Mouse (Mus musculus) gastrocnemius, postnatal 10 days (tissue): ENCODE measurements around the gene Igf1r. TPM values are rescaled to one million over a fixed set of nuclear protein-coding genes. Genes with fewer than 3 reads are reported as not detected.
"Not testable (repeated sequence)": the region's sequence is repeated elsewhere in the genome, so short reads cannot be mapped to it uniquely, and the experiment has no call there.

ENCODE experiments used
- DNase-seq: peaks from one replicate; pipeline ENCODE4 v3.0.0; 2021; ENCODE audit warnings: mixed read lengths
- total RNA-seq, 2 experiments: library from RNA; stranded (reverse); gene quantifications; 2 replicates each; pipeline ENCODE4 v1.2.3; 2021

The Igf1r gene
- total RNA-seq, 2 experiments from 2014 or later, result 16.6 to 24.7 TPM

DNA sequence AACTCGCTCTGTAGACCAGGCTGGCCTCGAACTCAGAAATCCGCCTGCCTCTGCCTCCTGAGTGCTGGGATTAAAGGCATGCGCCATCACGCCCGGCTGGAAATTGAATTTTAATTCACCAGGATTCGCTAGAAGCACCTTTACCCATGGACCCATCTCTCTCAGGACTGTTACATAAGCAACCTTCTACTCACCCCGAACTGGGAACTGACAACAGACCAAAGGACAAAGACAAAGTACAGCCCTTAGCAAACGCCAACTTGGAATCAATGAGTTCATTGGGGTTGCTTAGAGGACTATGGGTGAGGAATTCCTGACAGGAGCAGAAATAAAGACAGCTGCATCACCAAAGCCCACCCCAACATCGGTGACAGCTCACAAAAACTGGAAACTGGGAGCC lies 320.0 kb downstream of the Igf1r start:
- DNase-seq, result no peak

DNA sequence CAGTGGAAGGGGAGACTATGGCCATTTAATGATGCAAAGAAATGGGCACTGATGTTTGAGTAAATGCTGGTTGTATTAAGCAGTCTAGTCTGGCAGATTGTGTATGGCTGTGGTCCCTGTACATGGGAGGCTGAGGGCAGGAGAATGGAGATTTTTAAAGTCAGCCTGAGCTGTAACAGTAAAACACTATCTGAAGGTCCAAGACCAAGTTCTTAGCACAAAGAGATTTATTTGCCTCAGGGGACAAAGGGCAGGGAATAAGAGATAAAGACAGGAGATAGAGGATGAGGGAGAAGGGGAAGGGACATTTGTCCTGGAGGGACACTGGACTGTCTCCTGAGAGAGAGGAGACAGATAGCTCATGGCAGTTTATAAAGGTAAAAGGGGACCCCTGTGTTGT lies 320.9 kb downstream of the Igf1r start, which contains the start of gene Fam169b:
Fam169b (plus strand) TSS at position 325 of the 400 bp plus-strand sequence.
- no peak for DNase-seq

DNA sequence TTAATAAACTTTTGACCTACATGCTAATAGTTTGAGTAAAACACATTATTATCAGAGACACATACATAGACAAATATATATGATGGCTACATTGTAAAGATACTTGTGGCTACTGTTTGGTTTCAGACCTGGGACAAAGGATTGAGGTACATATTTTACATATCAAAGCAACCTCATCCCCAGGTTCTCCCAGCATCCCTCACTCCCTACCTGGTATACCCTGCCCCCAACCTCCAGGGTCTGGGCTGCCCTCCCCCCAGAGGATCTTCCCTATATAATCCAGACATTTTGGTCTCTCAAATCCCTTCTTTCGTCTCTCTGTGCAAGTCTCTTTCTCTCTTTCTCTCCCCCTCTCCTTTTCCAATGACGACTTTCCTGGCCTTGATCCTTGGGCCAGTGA lies 321.6 kb downstream of the Igf1r start:
- DNase-seq, result no peak

DNA sequence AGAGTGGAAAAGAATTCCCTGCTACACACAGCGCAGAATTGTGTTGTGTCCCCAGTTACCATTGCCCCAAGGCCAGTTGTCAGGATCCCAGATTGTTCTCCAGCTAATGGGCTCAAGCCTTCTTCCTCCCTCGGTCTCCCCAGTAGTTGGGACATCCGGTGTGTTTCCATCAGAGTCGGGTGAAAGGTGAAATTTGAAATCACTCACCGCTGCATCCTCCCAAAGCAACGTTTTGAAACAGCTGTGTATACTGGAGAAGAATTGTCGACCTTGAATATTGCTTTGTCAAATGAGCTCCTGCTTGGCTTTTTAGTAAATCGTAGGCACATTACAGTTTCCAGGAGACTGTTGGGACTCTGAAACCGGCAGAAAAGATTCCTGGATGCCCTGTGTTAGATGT lies 322.3 kb downstream of the Igf1r start:
- DNase-seq, result no peak

DNA sequence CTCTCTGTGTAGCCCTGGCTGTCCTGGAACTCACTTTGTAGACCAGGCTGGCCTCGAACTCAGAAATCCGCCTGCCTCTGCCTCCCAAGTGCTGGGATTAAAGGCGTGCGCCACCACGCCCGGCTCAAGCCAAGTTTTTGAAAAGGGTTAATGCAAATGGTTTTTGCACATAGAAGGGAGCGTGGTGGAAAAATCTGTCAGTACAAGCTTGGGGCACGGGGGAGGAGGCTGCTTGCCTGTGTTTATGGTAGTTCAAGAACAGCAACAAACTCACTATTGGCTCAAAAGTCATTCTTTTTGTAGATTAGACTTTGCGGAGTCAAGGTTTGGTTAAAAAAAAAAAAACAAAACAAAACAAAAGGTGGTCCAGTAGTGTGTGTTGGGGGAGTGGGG lies 322.8 kb downstream of the Igf1r start:
- DNase-seq, result not testable (repeated sequence)

DNA sequence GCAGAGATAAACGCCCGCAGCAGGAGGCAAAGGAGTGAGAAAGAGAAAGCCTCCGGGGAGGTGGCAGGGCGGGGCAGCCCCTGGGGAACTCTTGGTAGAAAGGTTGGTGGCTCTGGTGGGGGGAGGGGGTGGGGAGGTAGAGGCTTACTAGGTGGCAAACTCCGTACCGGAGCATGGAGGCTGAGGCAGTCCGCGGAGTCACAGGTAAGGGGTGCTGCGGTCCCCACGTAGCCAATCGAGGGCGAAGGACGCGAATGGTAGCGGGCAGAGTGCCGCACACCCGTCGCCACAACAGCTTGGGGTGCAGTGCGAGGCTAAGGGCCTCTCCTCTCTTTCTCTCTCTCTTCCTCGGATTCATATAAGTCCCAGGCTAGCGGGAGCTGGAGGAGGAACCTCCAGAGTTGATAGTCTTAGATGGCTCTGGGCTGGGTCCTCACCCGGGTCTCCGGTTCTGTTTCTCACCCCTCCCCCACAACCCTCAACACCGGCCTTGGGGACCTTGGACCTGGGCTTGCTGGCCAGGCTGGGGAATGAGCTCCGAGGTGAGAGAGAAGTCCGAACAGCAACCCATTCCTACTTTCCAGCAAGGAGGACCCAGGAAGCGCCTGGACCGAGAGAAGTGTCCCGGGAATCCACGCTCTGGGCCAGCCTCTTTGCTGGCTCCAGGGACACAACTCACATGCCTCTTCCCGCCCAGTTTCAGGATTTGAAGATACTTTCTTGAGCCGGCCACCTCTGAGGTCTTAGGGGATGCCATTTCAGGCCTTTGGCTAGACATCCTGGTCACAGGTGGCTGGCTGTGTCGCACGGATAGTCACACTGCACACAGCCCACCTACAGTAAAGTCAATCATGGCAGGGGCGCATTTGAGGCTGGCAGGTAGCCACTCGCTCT lies 323.5 kb downstream of the Igf1r start:
- DNase-seq, result no peak

DNA sequence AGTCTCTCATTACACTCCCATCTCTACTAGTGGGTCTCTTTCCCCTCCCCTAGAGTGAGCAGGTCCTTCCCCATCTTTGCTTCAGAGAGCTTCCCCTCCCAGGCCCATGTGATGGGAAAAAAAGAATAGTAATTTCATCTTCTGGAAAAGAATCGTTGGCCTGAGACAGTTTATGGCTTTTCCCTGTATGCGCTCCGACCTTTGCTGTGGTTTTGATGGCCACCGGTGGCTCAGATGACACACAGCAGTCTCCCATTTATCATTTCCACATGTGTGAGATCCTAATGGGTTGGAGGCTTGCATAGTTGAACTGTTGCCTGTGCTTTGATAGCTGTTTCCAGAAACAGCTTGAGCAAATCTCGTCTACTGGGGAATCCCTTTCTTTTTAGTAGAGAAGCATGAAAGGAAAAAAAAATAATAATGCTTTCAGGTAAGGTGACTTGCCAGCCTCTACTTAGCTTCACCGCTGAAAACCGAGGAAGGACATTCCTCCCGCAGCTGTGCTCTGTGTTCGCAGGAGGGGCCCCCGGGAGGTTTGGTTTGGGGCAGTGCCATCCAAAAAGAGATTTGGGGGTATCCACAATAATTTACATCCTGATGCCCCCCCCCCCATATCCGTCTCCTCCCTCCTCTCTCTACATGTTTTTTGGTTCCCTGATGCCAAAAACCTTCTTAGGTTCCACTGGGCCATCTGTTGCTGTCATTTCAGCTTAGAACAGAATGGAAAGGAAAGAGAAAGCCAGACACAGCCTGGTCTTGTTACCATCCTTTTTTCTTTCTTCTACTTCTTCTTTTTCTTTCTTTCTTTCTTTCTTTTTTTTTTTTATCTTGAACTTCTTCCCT lies 324.6 kb downstream of the Igf1r start:
- DNase-seq, result no peak

DNA sequence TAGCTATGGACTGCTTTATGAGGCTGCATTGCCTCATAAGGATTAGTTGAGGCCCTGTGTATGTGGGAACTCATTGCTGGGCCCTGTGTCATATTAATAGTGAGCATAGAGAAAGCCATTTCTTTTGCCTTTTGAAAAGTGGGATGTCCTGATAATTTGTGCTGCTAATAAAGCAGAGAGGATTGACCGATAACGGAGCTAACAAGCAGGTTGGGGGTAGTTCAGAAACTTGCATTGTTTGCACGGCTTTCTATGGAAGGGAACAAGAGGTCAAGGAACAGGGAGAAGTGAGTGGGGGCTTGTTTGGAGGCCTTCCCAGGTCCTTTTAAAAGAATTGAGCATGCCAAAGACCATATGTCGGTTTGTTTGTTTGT lies 325.3 kb downstream of the Igf1r start:
- DNase-seq, result no peak

DNA sequence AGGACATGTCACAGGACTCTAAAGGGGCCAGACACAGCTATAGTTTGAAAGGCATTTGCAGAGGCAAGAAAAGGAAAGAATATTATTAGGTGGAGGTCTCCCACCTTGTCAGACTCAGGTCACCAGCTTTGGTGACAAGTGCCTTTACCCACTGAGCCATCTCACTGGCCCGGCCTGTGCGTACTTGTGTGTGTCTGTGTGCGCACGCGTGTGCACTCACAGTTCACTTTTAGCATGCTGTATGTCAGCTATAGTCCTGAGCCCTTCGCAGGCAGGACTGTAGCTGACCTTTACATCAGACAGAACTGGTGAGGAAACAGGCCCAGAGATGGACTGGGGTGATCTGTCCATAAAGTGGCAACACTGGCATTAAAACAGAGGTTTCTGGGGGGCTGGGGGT lies 325.8 kb downstream of the Igf1r start:
- DNase-seq, result no peak

DNA sequence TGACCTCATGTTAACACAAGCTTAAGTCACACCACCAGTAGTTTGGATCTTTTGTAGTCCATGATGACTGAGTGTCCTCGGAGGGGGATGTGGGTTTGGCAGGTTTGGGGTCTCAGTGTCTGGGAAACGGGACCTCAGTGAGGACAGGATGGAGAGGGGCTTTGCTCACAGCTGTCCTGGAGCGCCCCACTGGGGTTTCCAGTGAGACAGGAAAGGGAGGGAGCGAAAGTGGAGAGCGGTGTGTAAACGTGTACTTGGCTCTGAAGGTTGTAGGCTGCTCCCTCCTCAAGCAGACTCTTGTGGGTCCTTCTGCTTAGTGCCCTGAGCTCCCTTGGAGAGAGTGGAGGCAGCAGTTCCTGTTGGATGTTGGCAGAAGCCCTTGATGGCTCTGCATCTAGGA lies 326.3 kb downstream of the Igf1r start:
- no peak for DNase-seq

DNA sequence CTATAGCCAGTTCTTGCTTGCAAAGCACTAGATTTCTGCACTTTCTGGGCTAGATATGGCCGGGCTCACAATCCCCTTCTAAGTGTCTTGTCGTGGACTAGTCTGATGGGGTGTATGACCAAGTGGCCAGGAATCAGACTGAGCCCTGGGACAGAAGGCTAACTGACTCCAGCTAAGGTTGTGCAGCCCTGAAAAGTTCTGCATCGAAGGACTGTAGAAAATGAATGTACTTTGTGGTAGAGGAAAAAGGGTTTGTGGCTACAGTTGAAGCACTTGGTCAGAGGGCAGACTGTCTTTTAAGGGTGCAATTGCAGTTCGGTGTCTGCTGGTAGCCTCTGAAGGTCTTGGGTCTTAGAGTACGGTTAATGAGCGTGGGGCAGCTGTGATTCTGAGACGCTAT lies 326.9 kb downstream of the Igf1r start:
- DNase-seq, result no peak

DNA sequence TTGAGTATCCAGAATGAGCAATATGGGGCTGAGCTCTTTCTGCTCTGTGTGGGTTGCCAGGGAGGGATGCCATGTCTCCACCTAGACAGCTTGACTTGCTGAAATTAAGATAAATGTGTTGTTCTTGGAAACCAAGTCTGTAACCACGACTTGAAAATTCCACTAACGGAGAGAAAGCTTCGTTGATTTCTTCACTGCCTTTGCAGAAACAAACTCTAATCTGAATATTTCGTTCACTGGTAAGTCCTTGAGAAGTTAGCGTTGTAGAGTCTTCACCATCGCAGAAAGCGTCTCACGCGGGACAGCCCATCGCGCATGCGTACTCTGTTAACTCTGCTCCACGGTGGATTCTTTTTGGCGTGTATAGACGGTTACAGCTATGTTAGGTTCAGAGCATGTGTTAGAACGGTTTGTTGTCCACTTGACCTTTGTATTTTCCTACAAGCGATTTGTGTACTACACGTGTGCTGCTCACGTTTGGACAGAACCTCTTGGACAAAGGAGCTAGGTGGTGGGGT lies 327.8 kb downstream of the Igf1r start:
- no peak for DNase-seq

DNA sequence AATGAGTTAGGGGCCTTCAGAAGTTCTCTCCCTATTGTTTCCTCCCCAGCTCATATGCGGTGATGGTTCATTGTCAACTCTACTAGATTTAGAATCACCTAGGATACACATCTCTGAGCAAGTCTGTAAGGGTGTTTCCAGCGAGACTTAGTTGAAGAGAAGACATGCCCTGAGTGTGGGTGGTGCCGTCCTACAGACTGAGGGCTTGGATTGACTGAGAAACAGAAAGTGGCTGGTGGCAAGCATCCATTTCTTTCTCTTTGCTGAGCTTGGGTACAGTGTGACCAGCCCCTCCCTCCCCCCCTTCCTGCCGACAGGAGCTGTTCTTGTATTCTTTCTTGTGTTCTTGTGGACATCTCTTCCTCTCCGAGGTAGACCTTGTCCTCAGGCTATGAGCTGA lies 328.7 kb downstream of the Igf1r start:
- no peak for DNase-seq

DNA sequence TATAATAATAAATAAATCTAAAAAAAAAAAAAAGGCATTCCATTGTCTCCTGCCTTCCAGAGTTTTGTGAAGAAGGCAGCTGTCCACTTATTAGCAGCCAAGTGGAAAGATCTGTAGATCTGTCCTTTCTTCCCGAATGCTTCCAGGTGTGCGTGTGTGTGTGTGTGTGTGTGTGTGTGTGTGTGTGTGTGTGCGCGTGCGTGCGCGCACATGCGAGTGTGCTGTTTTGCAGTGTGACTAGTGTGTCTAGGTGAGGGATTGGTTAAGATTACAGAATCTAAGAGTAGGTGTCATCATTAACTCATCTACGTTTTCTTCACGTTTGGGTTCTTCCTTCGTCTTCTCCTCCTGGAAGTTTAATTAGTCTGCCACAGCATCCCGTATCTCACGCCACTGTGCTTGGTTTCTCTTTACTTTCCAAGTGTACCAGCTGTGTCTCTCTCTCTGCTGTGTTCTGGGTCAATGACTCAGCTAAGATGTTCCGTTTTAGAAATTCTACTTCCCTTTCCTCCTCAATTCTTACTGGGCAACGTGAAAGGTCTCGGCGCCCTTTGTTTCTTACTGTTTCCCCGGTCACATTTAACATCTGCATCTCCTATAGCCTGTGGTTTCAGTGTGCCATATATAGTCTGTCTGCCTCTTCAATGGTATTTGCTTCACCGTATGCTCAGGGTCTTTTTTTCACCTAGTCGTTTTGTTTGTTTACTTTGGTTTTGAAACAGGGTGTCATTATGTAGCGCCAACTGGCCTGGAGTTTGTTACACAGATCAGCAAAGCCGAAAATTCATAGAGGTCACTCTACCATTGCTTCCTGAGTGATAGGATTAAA lies 329.9 kb downstream of the Igf1r start:
- DNase-seq, result no peak

DNA sequence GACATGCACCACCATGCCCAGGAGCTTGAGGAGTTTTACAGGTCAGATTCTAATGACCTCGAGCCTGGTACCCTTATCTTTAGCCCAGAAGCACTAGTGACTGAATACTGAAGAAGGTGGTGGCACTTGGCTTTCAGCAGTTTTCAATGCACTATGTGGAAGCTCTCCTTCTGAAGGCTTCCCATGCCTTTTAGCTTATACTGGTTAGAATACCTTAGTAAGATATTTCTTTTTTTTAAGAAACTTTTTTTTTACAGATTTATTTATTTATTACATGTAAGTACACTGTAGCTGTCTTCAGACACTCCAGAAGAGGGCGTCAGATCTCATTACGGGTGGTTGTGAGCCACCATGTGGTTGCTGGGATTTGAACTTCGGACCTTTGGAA lies 330.5 kb downstream of the Igf1r start:
- not testable (repeated sequence) for DNase-seq

Other genes starting within 250 kb of the Igf1r start
- 10 to 100 TPM; 78.3 to 80.3 TPM for gene Synm, start 193.1 kb upstream of the Igf1r start, total RNA-seq